Mouse (Mus musculus): ENCODE data around the gene Rab24. TPM values are rescaled to one million over a fixed set of nuclear protein-coding genes. Genes with fewer than 3 reads are reported as not detected.

Rab24 gene
- polyA plus RNA-seq, 1 experiment, result 194 TPM

DNA sequence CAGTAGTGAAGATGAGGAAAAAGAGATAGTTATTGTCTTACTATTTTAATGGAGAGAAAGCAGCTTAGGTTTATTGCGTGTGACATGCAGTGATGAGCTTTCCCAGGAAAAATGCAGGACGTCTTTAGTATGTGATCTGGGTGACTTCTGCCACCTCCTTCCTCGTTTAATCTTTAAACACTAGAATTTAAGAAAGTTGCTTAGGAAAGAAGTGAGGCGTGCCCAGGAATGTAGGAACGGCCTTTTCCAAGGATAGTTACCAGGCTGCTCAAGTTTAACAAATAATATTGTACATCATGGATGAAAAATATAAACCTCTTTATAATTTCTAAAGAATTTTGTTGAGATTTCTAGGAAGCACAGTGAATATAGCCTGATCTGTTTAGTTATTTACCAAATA, 20.8 kb downstream of the Rab24 start:
- TF ChIP-seq POLR2A (IDR thresholded peaks at IDR 0.05; ENCODE audit: borderline replicate concordance, control insufficient read depth, low read depth, low read length) (no peak), CTCF (IDR thresholded peaks at IDR 0.05; ENCODE audit: control insufficient read depth, insufficient read depth, low read length) (no peak)
- 84% methylated on average over 5 of the region's 5 CpGs for WGBS
- H3K4me1 ChIP-seq (ENCODE audit: control insufficient read depth, insufficient read depth, low read length), result no peaks in the 10 kb centered on the region
- no peak overlapping the region for H3K4me3 ChIP-seq (replicated peaks; ENCODE audit: control insufficient read depth, low read depth, low read length)
- H3K27ac ChIP-seq (ENCODE audit: control insufficient read depth, insufficient read depth, low read depth, low read length, poor library complexity), result no peak overlapping the region

DNA sequence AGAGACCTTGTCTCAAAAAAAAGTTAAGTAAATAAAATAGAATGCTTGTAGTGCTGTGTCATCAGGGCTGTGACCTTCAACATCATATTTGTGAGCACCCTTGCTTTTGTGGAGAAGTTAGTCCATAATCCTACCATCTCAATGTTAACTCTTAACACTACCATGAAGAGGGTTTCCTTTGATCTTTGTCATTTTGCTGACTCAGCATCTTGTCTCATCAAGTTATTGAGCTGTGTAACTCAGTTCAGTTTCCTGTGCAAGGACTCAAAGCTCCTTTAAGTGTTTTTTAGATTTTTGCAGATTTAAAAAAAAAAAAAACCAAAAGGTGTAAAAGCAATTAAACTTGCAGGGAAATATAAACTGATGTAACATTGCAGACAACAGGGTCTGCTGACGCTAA, 25.0 kb downstream of the Rab24 start:
- WGBS, result 94% methylated on average over 1 of the region's 1 CpGs
- no peak for TF ChIP-seq POLR2A (IDR thresholded peaks at IDR 0.05; ENCODE audit: borderline replicate concordance, control insufficient read depth, low read depth, low read length)
- no peak for TF ChIP-seq CTCF (IDR thresholded peaks at IDR 0.05; ENCODE audit: control insufficient read depth, insufficient read depth, low read length)
- no peak overlapping the region for H3K4me3 ChIP-seq (replicated peaks; ENCODE audit: control insufficient read depth, low read depth, low read length)
- no peak overlapping the region for H3K27ac ChIP-seq (ENCODE audit: control insufficient read depth, insufficient read depth, low read depth, low read length, poor library complexity)
- no peaks in the 10 kb centered on the region for H3K4me1 ChIP-seq (ENCODE audit: control insufficient read depth, insufficient read depth, low read length)

DNA sequence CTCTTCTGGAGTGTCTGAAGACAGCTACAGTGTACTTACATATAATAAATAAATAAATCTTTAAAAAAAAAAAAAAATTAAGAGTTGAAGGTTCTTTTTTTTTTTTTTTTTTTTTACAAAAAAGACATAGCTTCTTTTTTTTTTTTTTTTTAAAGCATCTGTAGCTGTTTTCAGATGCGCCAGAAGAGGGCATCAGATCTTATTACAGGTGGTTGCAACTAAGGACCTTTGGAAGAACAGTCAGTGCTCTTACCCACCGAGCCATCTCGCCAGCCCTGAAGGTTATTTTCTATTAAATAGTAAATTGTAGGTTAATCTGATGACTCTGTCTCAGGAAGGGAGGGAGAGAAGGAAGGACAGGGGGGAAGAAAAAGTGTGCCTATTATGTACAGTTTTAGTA, 32.9 kb downstream of the Rab24 start:
- Histone ChIP-seq H3K4me1 (ENCODE audit: control insufficient read depth, insufficient read depth, low read length) (no peaks in the 10 kb centered on the region), H3K4me3 (replicated peaks; ENCODE audit: control insufficient read depth, low read depth, low read length) (no peak overlapping the region), H3K27ac (ENCODE audit: control insufficient read depth, insufficient read depth, low read depth, low read length, poor library complexity) (no peak overlapping the region)
- WGBS, result 68% methylated on average over 3 of the region's 3 CpGs
- TF ChIP-seq POLR2A (IDR thresholded peaks at IDR 0.05; ENCODE audit: borderline replicate concordance, control insufficient read depth, low read depth, low read length), result no peak
- no peak for TF ChIP-seq CTCF (IDR thresholded peaks at IDR 0.05; ENCODE audit: control insufficient read depth, insufficient read depth, low read length)

DNA sequence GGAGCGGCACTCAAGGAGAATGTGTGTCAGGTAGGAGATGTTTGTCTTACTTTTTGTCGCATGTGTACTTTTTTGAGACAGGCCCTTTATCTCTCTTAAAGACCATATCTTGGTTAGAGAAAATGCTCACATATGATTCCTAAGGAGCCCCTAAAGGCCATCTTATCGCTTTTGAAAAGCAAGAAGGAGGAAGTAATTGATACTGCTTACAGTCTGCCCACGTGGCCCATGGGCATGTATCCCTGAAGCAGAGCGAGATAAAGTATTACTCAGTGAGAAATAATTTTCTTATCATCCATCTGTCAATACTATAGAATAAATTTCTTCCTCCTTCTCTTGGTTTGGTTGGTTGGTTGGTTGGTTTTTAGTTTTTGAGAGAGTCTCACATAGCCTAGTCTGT, 44.1 kb downstream of the Rab24 start:
- H3K27ac ChIP-seq (ENCODE audit: control insufficient read depth, insufficient read depth, low read depth, low read length, poor library complexity), result no peak overlapping the region
- 70% methylated on average over 5 of the region's 5 CpGs for WGBS
- no peaks in the 10 kb centered on the region for H3K4me1 ChIP-seq (ENCODE audit: control insufficient read depth, insufficient read depth, low read length)
- TF ChIP-seq POLR2A (IDR thresholded peaks at IDR 0.05; ENCODE audit: borderline replicate concordance, control insufficient read depth, low read depth, low read length) (no peak), CTCF (IDR thresholded peaks at IDR 0.05; ENCODE audit: control insufficient read depth, insufficient read depth, low read length) (no peak)
- no peak overlapping the region for H3K4me3 ChIP-seq (replicated peaks; ENCODE audit: control insufficient read depth, low read depth, low read length)

DNA sequence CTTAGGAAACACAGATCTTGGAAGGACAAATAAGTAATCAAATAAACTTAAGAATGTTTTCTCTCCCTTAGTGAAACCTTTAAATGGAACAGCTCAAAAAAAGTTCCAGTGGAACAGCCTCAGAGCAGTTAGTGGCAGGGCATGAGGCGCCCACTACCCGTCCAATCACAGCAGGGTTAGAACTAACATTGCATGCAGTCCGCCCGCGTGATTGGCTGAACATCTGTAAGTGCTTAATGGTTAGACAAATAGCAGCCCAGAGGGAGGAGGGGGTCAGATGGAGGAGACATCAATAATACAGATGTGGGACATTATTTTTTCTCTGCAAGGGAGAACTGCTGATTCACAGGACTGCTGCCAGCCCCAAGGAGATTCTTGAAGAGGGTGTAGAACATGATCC, 44.5 kb downstream of the Rab24 start:
- WGBS, result 94% methylated on average over 5 of the region's 5 CpGs
- Histone ChIP-seq H3K4me3 (replicated peaks; ENCODE audit: control insufficient read depth, low read depth, low read length) (no peak overlapping the region), H3K4me1 (ENCODE audit: control insufficient read depth, insufficient read depth, low read length) (no peaks in the 10 kb centered on the region), H3K27ac (ENCODE audit: control insufficient read depth, insufficient read depth, low read depth, low read length, poor library complexity) (no peak overlapping the region)
- TF ChIP-seq CTCF (IDR thresholded peaks at IDR 0.05; ENCODE audit: control insufficient read depth, insufficient read depth, low read length) (no peak), POLR2A (IDR thresholded peaks at IDR 0.05; ENCODE audit: borderline replicate concordance, control insufficient read depth, low read depth, low read length) (no peak)

Other genes starting within 250 kb of the Rab24 start
- gene Uimc1, start 221.6 kb downstream of the Rab24 start, polyA plus RNA-seq (2011; ENCODE audit: insufficient read depth, insufficient read length, low replicate concordance, missing spikeins), result 48.4 and 70.3 TPM in 2 replicates
- gene Zfp346, start 216.6 kb downstream of the Rab24 start, polyA plus RNA-seq (2011; ENCODE audit: insufficient read depth, insufficient read length, low replicate concordance, missing spikeins), result 12.2 and 19.8 TPM in 2 replicates
- gene Gm17617, start 188.4 kb downstream of the Rab24 start, polyA plus RNA-seq (2011; ENCODE audit: insufficient read depth, insufficient read length, low replicate concordance, missing spikeins), result not detected in 2 replicates
- not detected in 2 replicates for gene Fgfr4, start 169.3 kb downstream of the Rab24 start, polyA plus RNA-seq (2011; ENCODE audit: insufficient read depth, insufficient read length, low replicate concordance, missing spikeins)
- gene Nsd1, start 112.2 kb downstream of the Rab24 start, polyA plus RNA-seq (2011; ENCODE audit: insufficient read depth, insufficient read length, low replicate concordance, missing spikeins), result 20.1 and 45.9 TPM in 2 replicates
- gene Prelid1, start 1.4 kb downstream of the Rab24 start, polyA plus RNA-seq (2011; ENCODE audit: insufficient read depth, insufficient read length, low replicate concordance, missing spikeins), result 74.2 and 109 TPM in 2 replicates
- 46.2 and 59.0 TPM in 2 replicates for gene Mxd3, start 7.9 kb upstream of the Rab24 start, polyA plus RNA-seq (2011; ENCODE audit: insufficient read depth, insufficient read length, low replicate concordance, missing spikeins)
- gene Lman2, start 40.8 kb upstream of the Rab24 start, polyA plus RNA-seq (2011; ENCODE audit: insufficient read depth, insufficient read length, low replicate concordance, missing spikeins), result 31.3 and 50.1 TPM in 2 replicates
- gene Rgs14, start 47.8 kb upstream of the Rab24 start, polyA plus RNA-seq (2011; ENCODE audit: insufficient read depth, insufficient read length, low replicate concordance, missing spikeins), result 20.6 and 51.6 TPM in 2 replicates
- gene Slc34a1, start 76.2 kb upstream of the Rab24 start, polyA plus RNA-seq (2011; ENCODE audit: insufficient read depth, insufficient read length, low replicate concordance, missing spikeins), result 6.7 TPM in 1 of 2 replicates, not detected in the other
- gene Pfn3, start 93.3 kb upstream of the Rab24 start, polyA plus RNA-seq (2011; ENCODE audit: insufficient read depth, insufficient read length, low replicate concordance, missing spikeins), result not detected in 2 replicates
- gene F12, start 104.8 kb upstream of the Rab24 start, polyA plus RNA-seq (2011; ENCODE audit: insufficient read depth, insufficient read length, low replicate concordance, missing spikeins), result 1.3 TPM in 2 replicates
- gene Grk6, start 123.1 kb upstream of the Rab24 start, polyA plus RNA-seq (2011; ENCODE audit: insufficient read depth, insufficient read length, low replicate concordance, missing spikeins), result 64.8 and 109 TPM in 2 replicates
- gene Prr7, start 142.3 kb upstream of the Rab24 start, polyA plus RNA-seq (2011; ENCODE audit: insufficient read depth, insufficient read length, low replicate concordance, missing spikeins), result 3.1 and 4.1 TPM in 2 replicates
- 2.2 and 3.5 TPM in 2 replicates for gene Dbn1, start 166.2 kb upstream of the Rab24 start, polyA plus RNA-seq (2011; ENCODE audit: insufficient read depth, insufficient read length, low replicate concordance, missing spikeins)
- gene Pdlim7, start 191.7 kb upstream of the Rab24 start, polyA plus RNA-seq (2011; ENCODE audit: insufficient read depth, insufficient read length, low replicate concordance, missing spikeins), result 21.9 and 89.6 TPM in 2 replicates
- gene Dok3, start 207.3 kb upstream of the Rab24 start, polyA plus RNA-seq (2011; ENCODE audit: insufficient read depth, insufficient read length, low replicate concordance, missing spikeins), result 80.8 and 191 TPM in 2 replicates
- 21.4 and 40.3 TPM in 2 replicates for gene Ddx41, start 214.7 kb upstream of the Rab24 start, polyA plus RNA-seq (2011; ENCODE audit: insufficient read depth, insufficient read length, low replicate concordance, missing spikeins)
- gene Fam193b, start 249.2 kb upstream of the Rab24 start, polyA plus RNA-seq (2011; ENCODE audit: insufficient read depth, insufficient read length, low replicate concordance, missing spikeins), result 104 and 152 TPM in 2 replicates

Data from bone marrow, adult 2 months (tissue).